Mouse (Mus musculus) cerebellum, adult 2 months (tissue): ENCODE measurements around the gene Actn1.

Source experiments
- CTCF ChIP-seq: fragments of 200-500 bp; IDR thresholded peaks from 2 replicates; pipeline ENCODE4 v1.5.1; 2011; ENCODE audit warnings: low read depth, mild to moderate bottlenecking, control low read depth, low read length, moderate library complexity, borderline replicate concordance; ENCODE audit not compliant: insufficient read depth
- POLR2A ChIP-seq: fragments of 200-500 bp; IDR thresholded peaks from 2 replicates; pipeline ENCODE4 v1.6.1; 2011; ENCODE audit warnings: low read length, control low read depth, borderline replicate concordance; ENCODE audit not compliant: insufficient read depth

DNA sequence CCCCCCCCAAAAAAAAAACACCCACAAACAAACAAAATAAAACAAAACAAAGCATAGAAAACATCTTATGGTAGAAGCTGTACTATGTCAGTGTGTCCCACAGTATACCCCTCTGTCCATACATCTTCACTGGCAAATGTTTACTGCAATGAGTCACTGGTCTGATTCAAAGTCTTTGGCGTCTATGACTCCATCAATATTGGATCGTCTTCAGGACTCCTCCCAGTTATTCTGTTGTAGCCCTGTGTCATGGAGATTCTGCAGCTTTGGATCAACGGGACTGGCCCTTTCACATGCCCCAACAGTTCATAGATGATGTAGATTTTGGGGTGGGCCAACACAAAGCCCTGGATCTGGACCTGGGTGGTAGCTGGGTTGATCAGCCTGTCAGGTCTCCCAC is 25.9 kb downstream of the Actn1 start:
- no peak for TF ChIP-seq CTCF
- TF ChIP-seq POLR2A: no peak
